Mouse (Mus musculus) spleen, postnatal 0 days (tissue): ENCODE results near the gene Apom. TPM values are rescaled to one million over a fixed set of nuclear protein-coding genes. Genes with fewer than 3 reads are reported as not detected.

ENCODE experiments used
- polyA plus RNA-seq: library from polyadenylated mRNA; unstranded; fragments of >200 nt; fragmentation: Nextera tagmentation; extraction: Ambion mirVana; gene quantifications from 2 replicates; pipeline ENCODE4 v1.2.1, GENCODE M21; 2015

The Apom gene
- polyA plus RNA-seq: 0.17 and 0.64 TPM in 2 replicates

GRCm38 (mm10) chr17:35131500-35132173 lies at the start of gene Apom:
Gene Apom (minus strand): TSS chr17:35132050.

GRCm38 (mm10) chr17:35175968-35176367 lies 44.1 kb upstream of the Apom start, which contains the start of gene Aif1:
Gene Aif1 (minus strand): TSS chr17:35176068.

DNA sequence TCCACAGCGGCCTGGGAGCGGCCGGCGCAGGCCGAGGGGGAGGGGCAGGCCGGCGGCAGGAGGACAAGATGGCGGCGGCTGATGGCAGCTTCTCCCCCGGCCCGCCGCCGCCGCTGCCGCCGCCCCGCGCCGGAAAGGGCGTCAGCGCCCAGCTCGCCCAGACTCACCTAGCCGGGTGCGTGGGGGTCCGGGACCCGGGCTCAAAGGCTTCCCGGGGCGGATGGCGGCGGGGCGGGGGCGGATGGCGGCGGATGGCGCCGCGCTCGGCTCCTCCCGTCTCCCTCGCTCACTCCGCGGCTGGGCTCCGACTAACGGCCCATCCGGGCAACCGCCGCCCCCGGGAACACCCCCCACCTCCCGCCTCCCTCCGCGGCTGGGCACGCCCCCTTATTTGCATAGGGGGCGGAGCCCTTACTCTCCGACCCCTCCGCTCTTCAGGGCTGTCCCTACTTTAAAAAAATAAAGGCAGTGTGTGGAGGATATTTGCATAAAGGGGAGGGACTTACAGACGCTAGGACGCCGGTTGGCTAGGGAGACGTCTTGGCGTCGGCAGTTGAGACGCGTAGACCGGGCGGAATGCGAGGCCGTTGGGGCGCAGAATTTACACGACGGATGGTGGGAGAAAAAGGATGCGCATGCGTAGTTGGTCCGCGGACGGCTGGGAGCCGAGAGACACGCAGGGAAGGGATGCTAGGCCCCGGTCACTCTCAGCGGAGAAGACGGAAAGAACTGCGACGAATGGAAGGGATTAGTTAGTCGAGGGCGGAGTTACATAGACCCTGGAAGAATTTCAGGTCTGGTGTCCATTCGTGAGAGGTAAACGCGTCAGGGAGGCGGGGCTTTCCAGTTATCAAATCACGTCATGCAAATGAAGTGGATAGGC lies 33.0 kb upstream of the Apom start, which contains the start of gene Prrc2a:
Prrc2a (minus strand) TSS at position 330 of the 883 bp plus-strand sequence.

GRCm38 (mm10) chr17:35134801-35135590 lies 3.1 kb upstream of the Apom start, which contains the start of gene Bag6:
Gene Bag6 (plus strand): TSS chr17:35135178.

DNA sequence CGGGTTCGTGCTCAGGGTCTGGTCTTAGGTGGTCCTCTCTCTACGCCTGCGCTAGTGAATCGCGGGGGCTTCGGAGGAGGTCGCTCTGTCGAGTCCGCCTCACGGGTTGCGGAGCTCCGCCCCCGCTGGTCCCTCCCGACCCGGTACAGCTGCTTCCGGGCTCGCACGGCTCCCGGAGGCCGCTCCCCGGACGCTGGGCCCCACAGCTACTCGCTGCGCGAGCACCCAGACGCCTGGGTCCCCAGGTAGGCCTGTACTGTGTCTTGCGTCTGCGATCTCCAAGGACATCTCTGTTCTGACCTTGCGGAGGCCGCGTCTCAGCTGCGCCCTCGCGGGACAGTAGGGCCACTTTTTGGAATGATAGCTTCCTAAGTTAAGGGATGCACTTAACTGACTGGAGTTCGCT lies 5.6 kb downstream of the Apom start, which contains the start of gene D17H6S53E:
D17H6S53E (plus strand) TSS at position 168 of the 406 bp plus-strand sequence.

GRCm38 (mm10) chr17:35121871-35122303 lies 10.0 kb downstream of the Apom start, which contains the start of gene Csnk2b:
Gene Csnk2b (minus strand): TSS chr17:35122053.

DNA sequence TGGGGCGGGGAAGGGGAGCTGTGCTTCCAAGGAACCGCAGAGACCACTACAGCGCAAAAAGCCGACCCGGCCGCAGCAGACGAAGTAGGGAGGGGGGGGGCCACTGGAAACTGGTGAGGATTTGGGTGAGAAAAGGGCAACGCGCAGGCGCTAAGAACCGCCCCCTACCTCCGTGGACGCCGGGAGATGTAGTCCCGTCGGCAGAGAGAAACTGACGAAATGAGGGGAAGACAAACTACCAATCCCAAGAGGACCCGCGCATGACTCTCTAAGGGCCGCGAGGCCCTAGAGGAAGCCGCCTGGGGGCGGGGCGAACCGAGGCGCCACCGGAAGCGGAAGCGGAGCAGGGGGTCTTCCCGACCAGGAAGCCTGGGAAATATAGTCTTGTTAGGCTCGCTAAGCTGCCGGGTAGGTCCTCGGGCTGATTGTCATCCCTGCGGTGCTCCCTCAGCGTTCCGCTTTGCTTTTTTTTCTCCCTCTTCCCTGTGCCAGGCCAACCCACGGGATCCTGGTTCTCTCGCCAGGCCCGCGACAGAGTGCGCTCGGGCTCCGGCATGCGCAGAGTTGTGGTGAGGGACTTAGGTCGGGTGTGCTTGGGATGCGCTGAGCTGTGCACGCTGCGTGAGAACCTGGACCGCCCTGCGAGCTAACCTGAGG lies 10.6 kb downstream of the Apom start, which contains the start of gene Gpank1:
Gpank1 (plus strand) TSS at position 313 of the 657 bp plus-strand sequence.

GRCm38 (mm10) chr17:35115046-35116019 lies 16.5 kb downstream of the Apom start, which contains the start of gene Ly6g5b:
Gene Ly6g5b (minus strand): TSS chr17:35115428.

GRCm38 (mm10) chr17:35108097-35108496 lies 23.8 kb downstream of the Apom start, which contains the start of gene Ly6g5c:
Gene Ly6g5c (plus strand): TSS chr17:35108279.

GRCm38 (mm10) chr17:35088825-35089644 lies 42.8 kb downstream of the Apom start, which contains the start of gene Abhd16a:
Gene Abhd16a (plus strand): TSS chr17:35089263.

DNA sequence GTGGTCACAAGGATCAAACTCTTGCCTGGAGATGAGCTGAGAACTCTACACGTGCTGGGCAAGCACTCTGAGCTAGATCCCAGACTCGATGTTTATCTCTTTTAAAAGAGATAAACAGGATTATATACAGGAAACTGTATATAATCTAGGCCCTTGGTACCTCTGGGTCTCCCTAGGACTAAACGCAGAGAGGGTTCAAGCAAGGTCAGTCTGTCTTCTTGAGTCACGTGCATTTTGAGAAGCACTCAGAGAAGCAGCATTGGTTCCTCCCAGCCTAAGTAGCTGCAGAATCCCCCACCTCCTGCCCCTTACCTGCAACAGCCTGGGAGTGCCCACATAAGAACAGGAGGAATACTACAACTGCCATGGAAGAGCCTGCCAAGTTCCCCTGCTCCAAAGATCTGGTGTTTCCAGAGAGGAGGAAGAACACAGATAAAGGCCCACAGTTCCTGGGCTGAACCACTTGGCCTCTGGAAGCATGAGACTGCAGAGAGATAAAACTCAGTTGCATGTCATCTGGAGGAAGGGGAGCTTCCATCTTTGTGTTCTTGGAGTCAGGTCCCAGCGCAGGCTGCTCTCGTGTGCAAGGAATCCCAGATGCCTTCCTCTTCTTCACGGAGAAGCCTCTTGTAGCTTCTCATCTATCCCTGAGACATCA lies 46.5 kb downstream of the Apom start, which contains the start of gene Ly6g6f:
Ly6g6f (minus strand) TSS at position 403 of the 658 bp plus-strand sequence.

Other genes starting within 250 kb of the Apom start
- 7.5 and 11.8 TPM in 2 replicates for gene C2, start 233.8 kb downstream of the Apom start, polyA plus RNA-seq
- gene Ehmt2, start 233.6 kb downstream of the Apom start, polyA plus RNA-seq: 26.6 and 32.9 TPM in 2 replicates
- gene Slc44a4, start 217.6 kb downstream of the Apom start, polyA plus RNA-seq: 0.08 and 0.25 TPM in 2 replicates
- gene Neu1, start 200.8 kb downstream of the Apom start, polyA plus RNA-seq: 15.6 and 21.0 TPM in 2 replicates
- 0.13 and 0.32 TPM in 2 replicates for gene Hspa1b, start 172.8 kb downstream of the Apom start, polyA plus RNA-seq
- not detected in 2 replicates for gene Gm20481, start 162.1 kb downstream of the Apom start, polyA plus RNA-seq
- 1.7 and 1.8 TPM in 2 replicates for gene Hspa1a, start 159.9 kb downstream of the Apom start, polyA plus RNA-seq
- gene Hspa1l, start 159.3 kb downstream of the Apom start, polyA plus RNA-seq: 0.23 and 0.30 TPM in 2 replicates
- 138 and 160 TPM in 2 replicates for gene Lsm2, start 150.2 kb downstream of the Apom start, polyA plus RNA-seq
- gene Vars, start 131.1 kb downstream of the Apom start, polyA plus RNA-seq: 104 and 108 TPM in 2 replicates
- gene Vwa7, start 115.5 kb downstream of the Apom start, polyA plus RNA-seq: 0.40 and 0.49 TPM in 2 replicates
- 19.7 and 23.0 TPM in 2 replicates for gene Sapcd1, start 104.0 kb downstream of the Apom start, polyA plus RNA-seq
- gene Msh5, start 85.3 kb downstream of the Apom start, polyA plus RNA-seq: 6.9 and 8.1 TPM in 2 replicates
- gene Clic1, start 82.1 kb downstream of the Apom start, polyA plus RNA-seq: 245 and 258 TPM in 2 replicates
- 52.0 and 69.5 TPM in 2 replicates for gene Ddah2, start 73.0 kb downstream of the Apom start, polyA plus RNA-seq
- 0.17 TPM in 1 of 2 replicates, not detected in the other for gene Ly6g6c, start 66.7 kb downstream of the Apom start, polyA plus RNA-seq
- 2.5 and 3.1 TPM in 2 replicates for gene Mpig6b, start 65.9 kb downstream of the Apom start, polyA plus RNA-seq
- 0.23 and 0.47 TPM in 2 replicates for gene Ly6g6e, start 55.1 kb downstream of the Apom start, polyA plus RNA-seq
- gene Ly6g6d, start 54.0 kb downstream of the Apom start, polyA plus RNA-seq: 1.2 and 2.1 TPM in 2 replicates
- 1.4 and 2.2 TPM in 2 replicates for gene Ly6g6f, start 46.4 kb downstream of the Apom start, polyA plus RNA-seq
- gene Abhd16a, start 42.8 kb downstream of the Apom start, polyA plus RNA-seq: 101 and 108 TPM in 2 replicates
- gene Ly6g5c, start 23.8 kb downstream of the Apom start, polyA plus RNA-seq: not detected in 2 replicates
- 0.81 and 1.3 TPM in 2 replicates for gene Ly6g5b, start 16.6 kb downstream of the Apom start, polyA plus RNA-seq
- 19.0 and 20.3 TPM in 2 replicates for gene Gpank1, start 10.6 kb downstream of the Apom start, polyA plus RNA-seq
- gene Csnk2b, start 10.0 kb downstream of the Apom start, polyA plus RNA-seq: 191 and 199 TPM in 2 replicates
- gene D17H6S53E, start 5.7 kb downstream of the Apom start, polyA plus RNA-seq: 6.7 and 8.1 TPM in 2 replicates
- gene Bag6, start 3.1 kb upstream of the Apom start, polyA plus RNA-seq: 31.2 and 32.4 TPM in 2 replicates
- 85.1 and 90.0 TPM in 2 replicates for gene Prrc2a, start 32.8 kb upstream of the Apom start, polyA plus RNA-seq
- gene Aif1, start 44.0 kb upstream of the Apom start, polyA plus RNA-seq: 36.5 and 52.2 TPM in 2 replicates
- 93.5 and 134 TPM in 2 replicates for gene Lst1, start 56.4 kb upstream of the Apom start, polyA plus RNA-seq
- 24.4 and 36.4 TPM in 2 replicates for gene Ltb, start 62.4 kb upstream of the Apom start, polyA plus RNA-seq
- 1.7 and 2.2 TPM in 2 replicates for gene Tnf, start 70.0 kb upstream of the Apom start, polyA plus RNA-seq
- gene Lta, start 73.3 kb upstream of the Apom start, polyA plus RNA-seq: 0.17 and 0.79 TPM in 2 replicates
- 0.82 and 2.5 TPM in 2 replicates for gene Gm16181, start 88.8 kb upstream of the Apom start, polyA plus RNA-seq
- 2.3 and 2.4 TPM in 2 replicates for gene Atp6v1g2, start 101.6 kb upstream of the Apom start, polyA plus RNA-seq
- gene Nfkbil1, start 103.7 kb upstream of the Apom start, polyA plus RNA-seq: 7.3 and 8.5 TPM in 2 replicates
- gene Ddx39b, start 109.7 kb upstream of the Apom start, polyA plus RNA-seq: 195 TPM in 2 replicates
- 356 and 410 TPM in 2 replicates for gene H2-D1, start 130.7 kb upstream of the Apom start, polyA plus RNA-seq
- 0.05 TPM in 1 of 2 replicates, not detected in the other for gene H2-Q1, start 188.4 kb upstream of the Apom start, polyA plus RNA-seq
- gene H2-Q2, start 210.2 kb upstream of the Apom start, polyA plus RNA-seq: 0.10 and 0.35 TPM in 2 replicates
- 5.0 and 6.1 TPM in 2 replicates for gene H2-Q4, start 247.6 kb upstream of the Apom start, polyA plus RNA-seq